Mouse (Mus musculus) neural tube, embryonic 14.5 days (tissue): ENCODE data around the gene Slc46a2. TPM values are rescaled to one million over a fixed set of nuclear protein-coding genes. Genes with fewer than 3 reads are reported as not detected.

Experiments used
- polyA plus RNA-seq: library from polyadenylated mRNA; unstranded; fragments of >200 nt; fragmentation: Nextera tagmentation; extraction: Ambion mirVana; gene quantifications from 2 replicates; pipeline ENCODE4 v1.2.1, GENCODE M21; 2014

The Slc46a2 gene
- polyA plus RNA-seq, 1 experiment from 2014 or later, result 0.07 TPM

Other genes starting within 250 kb of the Slc46a2 start
- gene Inip, start 113.5 kb downstream of the Slc46a2 start, polyA plus RNA-seq, result 53.5 and 60.6 TPM in 2 replicates
- gene Snx30, start 109.2 kb downstream of the Slc46a2 start, polyA plus RNA-seq, result 18.9 and 20.5 TPM in 2 replicates
- gene Mup4, start 45.7 kb upstream of the Slc46a2 start, polyA plus RNA-seq, result not detected in 2 replicates
- gene Mup6, start 49.2 kb upstream of the Slc46a2 start, polyA plus RNA-seq, result not detected in 2 replicates
- gene Mup7, start 155.4 kb upstream of the Slc46a2 start, polyA plus RNA-seq, result not detected in 2 replicates
- not detected in 2 replicates for gene Mup2, start 239.2 kb upstream of the Slc46a2 start, polyA plus RNA-seq